Mouse (Mus musculus): ENCODE measurements around the gene Arl4a.

Arl4a gene

GRCm38 (mm10) chr12:40008459-40008858 lies 29.4 kb downstream of the Arl4a start:
- no peak for DNase-seq (ENCODE audit: low spot score)

- DNase-seq (ENCODE audit: low spot score), result no peak
Measured at GRCm38 (mm10) chr12:40004766-40005165, 33.1 kb downstream of the Arl4a start.

- no peak for DNase-seq (ENCODE audit: low spot score)
Measured at GRCm38 (mm10) chr12:39998853-39999195, 39.0 kb downstream of the Arl4a start.

GRCm38 (mm10) chr12:39998070-39998852 lies 39.6 kb downstream of the Arl4a start:
- DNase-seq (ENCODE audit: low spot score), result peak; percentile 12

GRCm38 (mm10) chr12:39997651-39998050 lies 40.2 kb downstream of the Arl4a start:
- DNase-seq (ENCODE audit: low spot score), result no peak

- no peak for DNase-seq (ENCODE audit: low spot score)
Measured at GRCm38 (mm10) chr12:39996015-39996414, 41.8 kb downstream of the Arl4a start.

- DNase-seq (ENCODE audit: low spot score), result no peak
Measured at GRCm38 (mm10) chr12:39995609-39996008, 42.2 kb downstream of the Arl4a start.

- no peak for DNase-seq (ENCODE audit: low spot score)
Measured at GRCm38 (mm10) chr12:39992767-39993302, 45.0 kb downstream of the Arl4a start.

- DNase-seq (ENCODE audit: low spot score), result no peak
Measured at GRCm38 (mm10) chr12:39990830-39991780, 46.7 kb downstream of the Arl4a start.

GRCm38 (mm10) chr12:39989136-39989535 lies 48.7 kb downstream of the Arl4a start:
- no peak for DNase-seq (ENCODE audit: low spot score)

- no peak for DNase-seq (ENCODE audit: low spot score)
Measured at GRCm38 (mm10) chr12:39987177-39987576, 50.6 kb downstream of the Arl4a start.

GRCm38 (mm10) chr12:39985639-39986038 lies 52.2 kb downstream of the Arl4a start:
- no peak for DNase-seq (ENCODE audit: low spot score)

GRCm38 (mm10) chr12:39979792-39980191 lies 58.0 kb downstream of the Arl4a start:
- DNase-seq (ENCODE audit: low spot score), result no peak

- DNase-seq (ENCODE audit: low spot score), result no peak
Measured at GRCm38 (mm10) chr12:39979066-39979465, 58.8 kb downstream of the Arl4a start.

- DNase-seq (ENCODE audit: low spot score), result no peak
Measured at GRCm38 (mm10) chr12:39977996-39978590, 59.7 kb downstream of the Arl4a start.

- no peak for DNase-seq (ENCODE audit: low spot score)
Measured at GRCm38 (mm10) chr12:39976426-39976825, 61.4 kb downstream of the Arl4a start.

- DNase-seq (ENCODE audit: low spot score), result no peak
Measured at GRCm38 (mm10) chr12:39975829-39976340, 61.9 kb downstream of the Arl4a start.

GRCm38 (mm10) chr12:39974977-39975583 lies 62.7 kb downstream of the Arl4a start:
- DNase-seq (ENCODE audit: low spot score), result no peak

GRCm38 (mm10) chr12:39974273-39974672 lies 63.6 kb downstream of the Arl4a start:
- no peak for DNase-seq (ENCODE audit: low spot score)

- no peak for DNase-seq (ENCODE audit: low spot score)
Measured at GRCm38 (mm10) chr12:39969500-39969899, 68.3 kb downstream of the Arl4a start.

- no peak for DNase-seq (ENCODE audit: low spot score)
Measured at GRCm38 (mm10) chr12:39968109-39968508, 69.7 kb downstream of the Arl4a start.

- DNase-seq (ENCODE audit: low spot score), result no peak
Measured at GRCm38 (mm10) chr12:39959166-39959565, 78.7 kb downstream of the Arl4a start.

Data from ovary, postnatal 36 days (tissue).